Mouse (Mus musculus): ENCODE results near the gene Gpr132.
"Not testable (repeated sequence)": the region's sequence is repeated elsewhere in the genome, so short reads cannot be mapped to it uniquely, and the experiment has no call there.

Gpr132 gene

GRCm38 (mm10) chr12:112822676-112823075 lies 45.4 kb downstream of the Gpr132 start:
- no peak for DNase-seq (ENCODE audit: low read depth in 1 of 2, low spot score in 2 of 2)

GRCm38 (mm10) chr12:112821974-112822373 lies 46.1 kb downstream of the Gpr132 start:
- DNase-seq (ENCODE audit: low read depth in 1 of 2, low spot score in 2 of 2), result no peak

- no peak for DNase-seq (ENCODE audit: low read depth in 1 of 2, low spot score in 2 of 2)
Measured at GRCm38 (mm10) chr12:112821216-112821615, 46.8 kb downstream of the Gpr132 start.

DNA sequence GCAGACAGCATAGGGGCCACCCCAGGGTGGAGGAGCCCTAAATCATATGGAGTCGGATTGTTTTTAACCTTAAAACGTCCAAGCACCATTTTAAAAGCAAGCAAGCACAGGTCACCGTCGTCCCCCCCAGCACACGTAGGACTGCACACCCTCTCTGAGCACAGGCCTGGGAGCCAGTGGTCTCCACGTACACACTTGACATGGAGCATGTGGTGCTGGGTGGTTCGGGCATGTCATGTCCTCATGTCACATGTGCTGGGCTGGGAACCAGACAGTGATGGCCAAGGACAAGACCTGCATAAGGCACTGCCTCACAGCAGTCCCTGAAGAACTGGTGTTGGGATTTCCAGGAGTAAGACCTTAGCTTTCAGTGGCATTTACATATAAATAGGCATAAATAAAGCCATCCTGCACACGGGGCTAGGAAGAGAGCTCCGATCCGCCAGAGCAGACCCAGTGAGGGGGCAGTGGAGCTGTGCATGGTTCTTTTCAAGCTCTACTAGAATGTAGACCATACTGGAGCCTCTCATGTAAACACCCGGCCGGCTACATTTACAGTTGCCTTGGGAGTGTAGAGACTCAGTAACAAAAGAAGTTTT lies 47.5 kb downstream of the Gpr132 start:
- no peak for DNase-seq (ENCODE audit: low read depth in 1 of 2, low spot score in 2 of 2)

- DNase-seq (ENCODE audit: low read depth in 1 of 2, low spot score in 2 of 2), result no peak
Measured at GRCm38 (mm10) chr12:112819057-112819662, 48.9 kb downstream of the Gpr132 start.

GRCm38 (mm10) chr12:112816866-112817265 lies 51.2 kb downstream of the Gpr132 start:
- not testable (repeated sequence) for DNase-seq (ENCODE audit: low read depth in 1 of 2, low spot score in 2 of 2)

DNA sequence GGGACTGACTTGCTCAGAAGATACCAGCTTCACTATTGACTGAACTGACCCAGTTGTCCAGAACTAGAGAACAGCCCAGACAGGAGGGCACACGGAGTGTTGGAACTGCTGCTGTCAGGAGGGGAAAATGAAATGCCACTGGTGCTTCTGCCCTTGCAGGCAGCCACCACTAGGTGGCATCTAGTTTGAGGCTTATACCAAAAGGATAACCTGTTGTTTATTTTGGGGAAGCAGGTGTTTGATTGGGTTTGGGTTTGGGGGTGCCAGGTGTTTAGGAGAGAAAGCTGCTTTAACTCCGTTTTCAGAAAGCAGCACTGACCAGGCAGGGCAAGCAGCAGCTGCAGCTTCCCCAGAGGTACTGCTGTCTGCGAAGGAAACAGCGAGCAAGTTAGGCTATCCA lies 51.7 kb downstream of the Gpr132 start:
- peak in 1 of 2 experiments; percentile 34 for DNase-seq (ENCODE audit: low read depth in 1 of 2, low spot score in 2 of 2)

DNA sequence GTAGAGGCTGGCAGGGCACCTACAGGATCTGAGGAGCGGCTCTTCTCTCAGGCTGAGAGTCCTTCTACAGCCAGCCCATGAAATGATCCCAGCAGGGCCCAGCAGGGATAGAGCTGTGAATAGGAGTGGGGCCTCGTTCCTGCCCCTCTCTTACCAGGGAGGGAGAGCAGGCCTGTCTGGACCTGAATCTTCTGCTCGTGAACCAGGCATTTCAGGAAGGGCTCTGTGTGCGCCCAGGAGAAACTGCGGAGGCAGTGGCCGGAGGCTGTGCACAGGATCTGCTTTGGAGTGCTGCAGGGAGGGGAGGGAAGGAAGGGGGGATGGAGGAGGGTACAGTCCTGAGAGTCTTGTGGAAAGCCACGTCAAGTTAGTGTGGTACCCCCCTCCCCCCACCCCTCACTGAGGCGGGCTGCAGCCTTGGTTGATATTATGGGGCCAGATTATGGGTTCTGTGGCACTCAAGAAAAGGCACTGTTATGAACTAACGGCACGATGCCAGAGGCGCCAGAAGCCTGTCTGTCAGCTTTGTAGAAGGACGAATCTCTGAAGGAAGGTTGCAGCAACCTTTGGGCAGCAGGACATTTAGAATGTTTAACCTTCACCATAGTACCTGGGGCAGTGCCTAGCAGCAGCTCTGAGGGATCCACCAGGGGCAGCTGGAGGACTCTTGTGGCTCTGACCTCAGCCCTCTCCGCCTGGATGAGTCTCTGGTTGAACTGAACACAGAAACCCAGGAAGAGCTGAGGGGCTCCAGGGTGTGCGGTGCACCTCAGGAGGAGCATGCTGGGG lies 53.2 kb downstream of the Gpr132 start:
- DNase-seq (ENCODE audit: low read depth in 1 of 2, low spot score in 2 of 2), result no peak

DNA sequence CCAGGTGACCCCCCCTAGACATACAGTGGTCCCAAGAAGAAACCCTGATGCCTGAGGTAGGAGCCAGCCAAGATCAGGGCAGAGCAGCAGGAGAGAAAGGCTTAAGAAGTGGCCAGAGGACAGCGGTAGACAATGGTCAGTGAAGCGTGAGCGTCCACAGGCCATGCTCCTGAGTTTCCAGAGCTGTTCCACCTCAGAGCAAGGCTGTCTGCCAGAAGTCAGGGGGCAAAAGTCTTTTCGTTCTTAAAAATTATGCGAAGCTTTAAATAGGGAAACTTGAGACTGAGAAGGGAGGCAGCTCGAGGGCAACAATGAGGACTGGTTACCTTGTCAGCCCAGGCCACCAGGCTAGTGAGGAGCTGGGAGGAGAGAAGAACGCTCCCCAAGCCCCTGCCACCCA lies 54.7 kb downstream of the Gpr132 start:
- no peak for DNase-seq (ENCODE audit: low read depth in 1 of 2, low spot score in 2 of 2)

GRCm38 (mm10) chr12:112810092-112810885 lies 57.7 kb downstream of the Gpr132 start:
- DNase-seq (ENCODE audit: low read depth in 1 of 2, low spot score in 2 of 2), result no peak

DNA sequence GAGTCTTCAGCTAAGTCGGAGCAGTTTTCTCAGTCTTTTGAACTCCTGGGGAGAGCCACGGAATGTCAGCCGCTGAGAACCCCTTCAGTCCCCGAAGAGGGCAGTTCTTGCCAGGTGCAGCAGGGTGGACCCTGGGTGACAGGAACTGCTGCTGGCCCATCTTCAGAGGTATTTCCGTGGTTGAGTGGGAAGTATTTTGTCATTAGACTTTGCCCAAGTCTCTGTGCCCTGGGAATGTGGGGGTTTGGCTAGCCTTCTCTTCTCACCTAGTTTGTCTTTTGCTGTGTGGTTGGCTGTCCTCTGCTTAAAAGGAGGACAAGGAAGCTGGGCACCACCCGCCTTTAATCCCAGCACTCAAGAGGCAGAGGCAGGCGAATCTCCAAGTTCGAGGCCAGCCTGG lies 58.4 kb downstream of the Gpr132 start:
- DNase-seq (ENCODE audit: low read depth in 1 of 2, low spot score in 2 of 2), result no peak

DNA sequence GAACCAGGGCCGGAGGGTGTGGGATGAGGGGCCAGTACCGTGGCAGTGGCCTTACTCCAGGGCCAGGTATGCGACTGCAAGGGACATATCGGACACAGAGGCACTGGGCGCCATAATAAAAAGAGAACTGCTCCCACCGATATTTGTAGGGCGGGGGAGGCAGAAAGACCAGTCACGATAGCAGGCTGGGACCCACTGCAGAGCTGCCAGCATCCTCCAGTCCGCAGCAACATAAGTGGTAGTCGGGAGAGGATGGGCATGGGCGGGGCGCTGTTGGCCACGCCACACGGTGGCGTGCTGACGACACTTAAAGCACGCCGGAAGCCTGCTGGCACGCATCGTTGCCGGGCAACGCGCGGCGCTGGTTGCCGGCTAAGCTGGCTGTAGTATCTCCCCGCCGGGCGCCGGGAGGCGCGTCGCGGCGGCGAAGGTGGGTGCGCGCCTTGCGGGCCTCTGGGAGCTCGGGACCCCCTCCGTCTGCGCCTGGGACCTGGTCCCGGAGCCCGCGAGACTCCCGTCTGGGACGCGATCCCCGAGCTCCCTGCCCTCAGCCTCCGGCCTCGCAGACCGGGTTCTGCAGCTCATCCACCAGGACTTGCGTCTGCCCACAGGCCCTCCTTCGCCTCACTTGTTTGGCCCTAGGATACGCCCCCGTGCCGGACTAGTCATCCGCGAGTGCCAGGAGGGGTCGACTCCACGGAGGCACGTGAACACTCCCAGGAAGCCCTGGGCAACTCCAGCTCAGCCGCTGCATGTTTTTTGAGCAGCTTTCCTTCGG lies 59.3 kb downstream of the Gpr132 start, which contains the start of gene Clba1:
Gene Clba1, plus strand, starts transcription at position 351 of the 778 bp plus-strand sequence.
- peak; percentile 64 to 78 for DNase-seq (ENCODE audit: low read depth in 1 of 2, low spot score in 2 of 2)

DNA sequence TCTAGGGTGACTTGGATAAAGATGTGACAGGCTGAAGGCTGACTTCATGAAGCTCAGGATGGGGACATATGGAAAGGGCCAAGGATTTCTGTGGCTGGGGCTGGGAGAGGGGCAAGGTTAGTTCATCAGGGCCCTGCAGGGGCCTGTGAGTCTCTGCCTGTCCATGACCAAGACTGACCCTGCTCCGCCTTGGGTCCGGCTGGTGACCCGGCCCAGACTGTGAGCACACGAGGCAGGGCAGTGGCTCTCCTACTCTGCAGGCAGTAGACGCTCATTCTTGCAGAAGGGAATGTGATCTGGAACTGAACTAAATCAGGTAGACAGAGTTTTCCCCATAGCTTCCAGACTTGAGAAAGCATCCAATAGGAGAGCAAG lies 59.8 kb downstream of the Gpr132 start:
- DNase-seq (ENCODE audit: low read depth in 1 of 2, low spot score in 2 of 2), result no peak

- no peak for DNase-seq (ENCODE audit: low read depth in 1 of 2, low spot score in 2 of 2)
Measured at GRCm38 (mm10) chr12:112807796-112808195, 60.2 kb downstream of the Gpr132 start.

GRCm38 (mm10) chr12:112806044-112806443 lies 62.0 kb downstream of the Gpr132 start:
- no peak for DNase-seq (ENCODE audit: low read depth in 1 of 2, low spot score in 2 of 2)

DNA sequence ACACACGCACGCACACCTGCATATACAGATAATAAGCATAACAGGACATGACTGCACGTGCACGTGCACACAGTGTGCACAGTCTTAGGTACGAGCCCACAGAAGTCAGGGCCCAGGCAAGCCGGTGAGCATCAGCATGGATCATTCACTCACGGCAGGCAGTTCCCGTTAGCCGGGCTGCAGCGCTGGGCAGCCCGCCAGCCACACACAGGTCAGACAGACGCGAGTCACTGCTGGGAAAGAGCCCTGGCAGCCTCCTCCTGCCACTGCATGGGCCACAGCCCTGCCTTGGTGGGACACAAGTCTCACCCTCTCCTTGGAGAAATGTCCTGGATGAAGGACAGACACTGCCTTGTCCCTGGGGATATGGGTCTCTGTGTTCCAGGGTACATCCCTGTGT lies 64.0 kb downstream of the Gpr132 start:
- DNase-seq (ENCODE audit: low read depth in 1 of 2, low spot score in 2 of 2), result no peak

DNA sequence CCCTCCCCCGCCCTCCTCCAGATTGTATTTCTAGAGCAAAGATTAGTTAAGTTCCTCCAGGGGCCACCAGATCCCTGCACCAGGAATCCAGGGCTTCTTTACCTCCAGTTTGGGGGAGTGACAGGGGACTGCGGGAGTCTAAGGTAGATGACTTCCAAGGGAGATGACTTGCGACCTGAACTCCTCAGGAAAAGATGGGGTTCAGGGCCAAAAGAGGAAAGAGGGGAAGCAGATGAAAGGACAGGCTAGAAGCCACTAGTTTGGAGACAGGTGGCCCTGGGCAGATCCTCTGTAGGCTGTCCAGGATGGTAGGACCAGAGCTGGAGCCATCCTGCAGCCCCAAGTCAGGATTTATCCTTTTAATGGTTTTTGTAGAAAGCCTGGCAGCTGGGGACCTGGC lies 65.1 kb downstream of the Gpr132 start:
- no peak for DNase-seq (ENCODE audit: low read depth in 1 of 2, low spot score in 2 of 2)

DNA sequence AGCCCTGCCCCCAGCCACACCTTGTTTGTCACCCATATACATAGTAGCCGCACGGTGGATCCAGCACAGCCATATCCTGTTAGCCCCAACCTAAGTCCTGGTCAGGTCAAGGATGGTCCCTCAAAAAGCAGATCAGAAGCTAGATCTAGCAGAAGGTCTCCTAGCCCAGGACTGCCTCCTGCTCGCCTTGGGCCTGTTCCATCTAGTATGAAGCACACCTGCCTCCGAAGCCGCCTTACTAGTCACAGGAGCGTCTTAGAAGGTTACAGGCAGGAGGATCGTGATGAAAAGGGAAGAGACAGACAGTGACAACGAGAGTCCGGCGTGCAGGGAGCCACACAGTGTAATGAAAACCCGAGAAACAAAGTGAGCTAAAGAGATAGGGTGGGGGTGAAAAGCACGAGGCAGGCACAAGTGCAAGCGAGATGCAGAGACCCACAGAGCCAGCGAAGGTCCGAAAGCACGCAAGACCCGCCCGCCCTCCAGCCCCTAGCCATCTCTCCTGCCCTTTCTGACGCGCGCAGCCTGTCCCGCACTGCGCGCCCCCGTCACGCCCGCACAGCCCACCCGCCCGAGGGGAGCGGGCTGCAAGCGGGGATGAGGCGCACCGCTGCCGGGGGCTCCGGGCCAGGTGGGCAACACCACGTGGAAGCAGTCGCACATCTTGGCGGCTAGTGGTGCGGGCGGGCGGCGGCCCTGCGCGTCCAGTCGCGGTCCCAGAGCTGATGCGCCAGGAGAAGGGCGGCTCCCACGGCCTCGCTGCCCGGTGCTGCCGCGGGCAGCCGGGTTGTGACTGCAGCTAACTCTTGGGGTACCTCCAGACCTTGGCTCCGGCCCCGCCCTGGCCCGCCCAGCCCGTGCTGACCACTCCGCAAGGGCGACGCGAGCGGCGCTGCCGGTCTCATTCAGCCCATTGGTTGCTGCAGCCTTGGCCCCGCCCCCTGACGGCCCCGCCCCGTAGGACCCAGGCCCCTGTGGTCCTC lies 65.9 kb downstream of the Gpr132 start, which contains the start of gene Ahnak2:
Gene Ahnak2, minus strand, starts transcription at position 794 of the 983 bp plus-strand sequence.
- no peak for DNase-seq (ENCODE audit: low read depth in 1 of 2, low spot score in 2 of 2)

Measured in monocyte, adult 2 months (primary cell).